Mouse (Mus musculus) cerebellum, postnatal 14 days (tissue): Measurements from ENCODE around the gene Twist2.

Experiments used
- DNase-seq, 2 experiments: peaks; one replicate each; pipeline ENCODE4 v3.0.0; 2021; ENCODE audit warnings: mixed read lengths in 2 of 2

The Twist2 gene

GRCm38 (mm10) chr1:91875042-91875720 is 73.9 kb downstream of the Twist2 start:
- DNase-seq, result peak in 1 of 2 experiments; percentile 33

- no peak for DNase-seq
Observed at GRCm38 (mm10) chr1:91878696-91879095, 77.4 kb downstream of the Twist2 start.

GRCm38 (mm10) chr1:91880156-91880555 is 78.9 kb downstream of the Twist2 start:
- no peak for DNase-seq

- no peak for DNase-seq
Observed at GRCm38 (mm10) chr1:91880899-91881298, 79.6 kb downstream of the Twist2 start.

GRCm38 (mm10) chr1:91883115-91883514 is 81.9 kb downstream of the Twist2 start:
- no peak for DNase-seq

GRCm38 (mm10) chr1:91893598-91893997 is 92.3 kb downstream of the Twist2 start:
- DNase-seq, result no peak

- no peak for DNase-seq
Observed at GRCm38 (mm10) chr1:91894286-91894685, 93.0 kb downstream of the Twist2 start.

- DNase-seq, result no peak
Observed at GRCm38 (mm10) chr1:91897078-91897477, 95.8 kb downstream of the Twist2 start.
